Mouse (Mus musculus) embryonic facial prominence, embryonic 11.5 days (tissue): Measurements from ENCODE around the gene Gm5129. TPM values are rescaled to one million over a fixed set of nuclear protein-coding genes. Genes with fewer than 3 reads are reported as not detected.
A peak's percentile ranks its signal among the peaks of the same experiment; 100 is the strongest.
"Not testable (repeated sequence)": the region's sequence is repeated elsewhere in the genome, so short reads cannot be mapped to it uniquely, and the experiment has no call there.

Experiments used
- ATAC-seq: fragments of 200-750 bp; cut with Nextera tagmentation; replicated peaks from 2 replicates; pipeline ENCODE4 v1.8.0; 2017; ENCODE audit warnings: low read depth; ENCODE audit not compliant: insufficient number of reproducible peaks, low FRiP score, low TSS enrichment
- DNase-seq: peaks from one replicate; pipeline ENCODE4 v3.0.0-alpha.2; 2015; ENCODE audit warnings: low spot score
- H3K27ac ChIP-seq: fragments of 300-500 bp; sonication (generic); replicated peaks from 2 replicates; pipeline ENCODE4 v1.5.1; 2014; ENCODE audit warnings: mild to moderate bottlenecking, low read depth, low read length, control low read depth
- H3K27me3 ChIP-seq: fragments of 300-500 bp; sonication (generic); 2 replicates; pipeline ENCODE4 v1.6.1; 2014; ENCODE audit warnings: mild to moderate bottlenecking, low read length, moderate library complexity, mixed read lengths; ENCODE audit not compliant: control insufficient read depth, insufficient read depth
- H3K36me3 ChIP-seq: fragments of 300-500 bp; sonication (generic); replicated peaks from 2 replicates; pipeline ENCODE4 v1.6.1; 2014; ENCODE audit warnings: low read depth, mild to moderate bottlenecking, low read length, moderate library complexity, mixed read lengths; ENCODE audit not compliant: control insufficient read depth, insufficient read depth
- H3K4me1 ChIP-seq: fragments of 300-500 bp; sonication (generic); 2 replicates; pipeline ENCODE4 v1.6.1; 2014; ENCODE audit warnings: low read length, mixed read lengths; ENCODE audit not compliant: control insufficient read depth, insufficient read depth
- H3K4me2 ChIP-seq: fragments of 300-500 bp; sonication (generic); 2 replicates; pipeline ENCODE4 v1.6.1; 2014; ENCODE audit warnings: low read depth, mild to moderate bottlenecking, control low read depth, low read length, moderate library complexity
- H3K4me3 ChIP-seq: fragments of 300-500 bp; sonication (generic); 2 replicates; pipeline ENCODE4 v1.5.1; 2014; ENCODE audit warnings: low read depth, low read length, control low read depth
- H3K9ac ChIP-seq: fragments of 300-500 bp; sonication (generic); replicated peaks from 2 replicates; pipeline ENCODE4 v1.6.1; 2014; ENCODE audit warnings: mild to moderate bottlenecking, control low read depth, low read length
- H3K9me3 ChIP-seq: fragments of 300-500 bp; sonication (generic); replicated peaks from 2 replicates; pipeline ENCODE4 v1.6.1; 2016; ENCODE audit warnings: mild to moderate bottlenecking, low read length, inconsistent platforms, mixed read lengths; ENCODE audit not compliant: control insufficient read depth
- WGBS: fragments of 180-500 bp; shearing (Covaris S2); extraction: QIAGEN DNeasy Blood & Tissue Kit; methylation state at CpG from one replicate; pipeline ENCODE4 v1.1.7; 2014; 5-methylcytosine and 5-hydroxymethylcytosine counted together
- polyA plus RNA-seq: library from polyadenylated mRNA; unstranded; fragments of >200 nt; fragmentation: Nextera tagmentation; extraction: Ambion mirVana; gene quantifications from 2 replicates; pipeline ENCODE4 v1.2.1, GENCODE M21; 2014

The Gm5129 gene
- polyA plus RNA-seq = not detected in 2 replicates

DNA sequence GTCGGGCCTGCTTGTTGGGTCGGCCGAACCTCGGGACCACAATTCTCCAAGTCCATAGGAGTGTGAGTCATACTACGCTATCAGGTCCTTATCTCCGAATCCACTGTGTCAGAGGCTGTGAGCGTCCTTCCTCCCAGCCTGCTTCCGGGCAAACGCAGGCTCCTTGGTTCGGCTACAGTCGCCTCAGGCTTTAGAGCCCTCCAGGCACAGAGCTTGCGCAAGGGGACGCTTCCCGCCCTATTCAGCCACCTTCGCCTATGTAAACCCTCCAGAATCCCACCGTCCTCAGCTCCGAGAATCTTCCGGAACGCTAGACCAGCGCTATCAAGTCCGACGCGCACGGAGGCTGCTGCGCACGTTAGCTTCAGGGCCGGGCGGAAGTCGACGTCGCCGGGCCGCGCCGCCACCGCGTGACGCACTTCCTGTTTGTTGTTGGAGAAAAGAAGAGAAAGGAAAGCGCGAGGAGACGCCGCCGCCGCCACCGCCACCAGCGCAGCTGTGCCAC is at the start of gene Gm5129, which contains the start of gene Dnajb6:
Gene Gm5129 (minus strand): TSS at position 380 of the 505 bp plus-strand sequence.
Gene Dnajb6 (plus strand): TSS at position 132 of the 505 bp plus-strand sequence.
- Histone ChIP-seq H3K4me3 (peak within 1 kb of the TSS; percentile 97), H3K9ac (peak within 1 kb of the TSS; percentile 94), H3K27me3 (no peaks in the 10 kb centered on the region), H3K4me2 (peak within 1 kb of the TSS; percentile 69), H3K36me3 (no peaks in the 10 kb centered on the region), H3K9me3 (no peaks in the 10 kb centered on the region), H3K27ac (peak within 1 kb of the TSS; percentile 92), H3K4me1 (no peaks in the 10 kb centered on the region)
- under 1% methylated on average over 46 of the region's 46 CpGs for WGBS
- peak; percentile 93 for ATAC-seq
- DNase-seq = peak; percentile 95

DNA sequence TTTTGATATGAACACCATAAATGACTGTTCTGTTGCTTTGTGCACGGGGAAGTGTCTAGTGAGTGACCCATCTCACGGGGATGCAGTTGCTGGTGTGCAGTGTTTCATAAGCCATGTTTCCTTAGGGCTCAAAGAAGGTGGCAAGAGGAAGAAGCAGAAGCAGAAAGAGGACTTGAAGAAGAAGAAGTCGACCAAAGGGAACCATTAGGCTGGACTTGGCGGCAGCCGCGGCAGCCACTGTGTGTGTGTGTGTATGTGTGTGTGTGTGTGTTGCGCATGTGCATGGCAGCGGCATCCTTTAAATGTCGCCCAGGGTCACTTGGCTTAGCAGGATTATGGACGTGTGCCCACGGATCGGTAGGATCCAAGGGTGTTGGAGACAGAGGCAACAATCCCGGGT is 49.2 kb upstream of the Gm5129 start:
- not testable (repeated sequence) for H3K9ac ChIP-seq, H3K4me3 ChIP-seq, H3K27me3 ChIP-seq, DNase-seq, H3K27ac ChIP-seq, H3K36me3 ChIP-seq, H3K9me3 ChIP-seq, H3K4me1 ChIP-seq, H3K4me2 ChIP-seq, ATAC-seq
- WGBS = 97% methylated on average over 9 of the region's 13 CpGs

DNA sequence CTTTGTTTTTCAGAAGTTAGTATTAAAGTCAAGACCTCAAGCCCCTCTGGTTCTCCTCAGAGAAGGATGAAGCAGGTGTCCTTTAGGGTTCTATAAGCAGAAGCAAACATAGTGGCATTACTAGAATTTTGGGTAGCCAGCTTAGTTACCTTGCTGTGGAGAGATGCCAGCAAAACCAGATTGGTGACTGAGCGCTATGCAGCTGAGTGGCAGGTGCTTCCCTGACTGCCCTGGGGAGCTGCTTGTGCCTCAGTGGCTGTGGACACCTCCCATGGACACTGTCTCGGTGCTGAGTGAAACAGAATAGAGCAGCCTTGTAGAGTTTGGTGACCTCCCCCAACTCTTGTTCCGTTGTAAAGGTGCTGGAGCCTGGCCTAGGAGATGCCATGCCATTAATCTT is 46.5 kb upstream of the Gm5129 start:
- Histone ChIP-seq H3K4me3 (no peak overlapping the region), H3K4me2 (no peak overlapping the region), H3K9me3 (no peaks in the 10 kb centered on the region), H3K36me3 (no peaks in the 10 kb centered on the region), H3K27me3 (no peaks in the 10 kb centered on the region), H3K27ac (no peak overlapping the region), H3K9ac (no peak overlapping the region), H3K4me1 (no peaks in the 10 kb centered on the region)
- ATAC-seq = no peak
- no peak for DNase-seq
- WGBS = 93% methylated on average over 3 of the region's 3 CpGs

DNA sequence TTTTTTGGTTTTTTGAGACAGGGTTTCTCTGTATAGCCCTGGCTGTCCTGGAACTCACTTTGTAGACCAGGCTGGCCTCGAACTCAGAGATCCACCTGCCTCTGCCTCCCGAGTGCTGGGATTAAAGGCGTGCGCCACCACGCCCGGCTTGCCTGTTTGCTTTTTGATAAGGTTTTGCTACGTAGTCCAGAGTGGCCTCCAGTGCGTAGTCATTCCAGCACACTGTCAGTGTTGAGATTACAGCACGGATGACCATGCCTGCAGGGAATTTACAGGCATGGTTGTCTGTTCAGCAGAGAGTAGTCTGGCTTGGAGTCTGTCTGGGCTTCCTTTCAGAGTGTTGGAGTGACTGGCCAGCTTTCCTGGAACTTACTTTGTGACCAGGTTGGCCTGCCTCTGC is 44.0 kb upstream of the Gm5129 start:
- not testable (repeated sequence) for H3K9me3 ChIP-seq, H3K27ac ChIP-seq, H3K4me1 ChIP-seq, H3K27me3 ChIP-seq, DNase-seq, H3K4me2 ChIP-seq, H3K4me3 ChIP-seq, ATAC-seq, H3K9ac ChIP-seq, H3K36me3 ChIP-seq
- WGBS = 96% methylated on average over 8 of the region's 9 CpGs

DNA sequence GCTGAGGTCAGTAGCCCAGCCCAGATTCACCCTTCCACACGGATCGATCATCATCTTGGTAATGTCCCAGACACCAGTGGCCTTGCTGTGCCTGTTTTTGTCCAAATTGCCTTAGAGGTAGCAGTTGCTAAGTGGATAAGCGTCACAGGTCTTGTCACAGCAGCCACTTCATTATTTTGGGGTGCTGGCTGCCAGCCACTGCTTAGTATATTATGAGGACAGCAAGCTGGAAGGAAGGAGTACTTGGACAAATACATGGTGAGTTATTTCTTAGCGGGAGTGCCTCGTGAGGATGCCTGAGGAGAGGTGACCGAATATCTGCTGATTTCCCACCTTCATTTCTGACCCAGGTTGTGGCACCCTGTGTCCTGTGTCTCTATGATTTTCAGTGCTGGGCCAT is 42.3 kb upstream of the Gm5129 start:
- no peaks in the 10 kb centered on the region for H3K4me1 ChIP-seq
- no peaks in the 10 kb centered on the region for H3K27me3 ChIP-seq
- no peak overlapping the region for H3K9ac ChIP-seq
- H3K4me3 ChIP-seq = no peak overlapping the region
- 94% methylated on average over 6 of the region's 6 CpGs for WGBS
- H3K36me3 ChIP-seq = no peaks in the 10 kb centered on the region; the same call in 1 of the 2 replicates
- H3K27ac ChIP-seq = no peak overlapping the region
- ATAC-seq (no peak), DNase-seq (no peak)
- H3K4me2 ChIP-seq = no peak overlapping the region
- no peaks in the 10 kb centered on the region for H3K9me3 ChIP-seq

DNA sequence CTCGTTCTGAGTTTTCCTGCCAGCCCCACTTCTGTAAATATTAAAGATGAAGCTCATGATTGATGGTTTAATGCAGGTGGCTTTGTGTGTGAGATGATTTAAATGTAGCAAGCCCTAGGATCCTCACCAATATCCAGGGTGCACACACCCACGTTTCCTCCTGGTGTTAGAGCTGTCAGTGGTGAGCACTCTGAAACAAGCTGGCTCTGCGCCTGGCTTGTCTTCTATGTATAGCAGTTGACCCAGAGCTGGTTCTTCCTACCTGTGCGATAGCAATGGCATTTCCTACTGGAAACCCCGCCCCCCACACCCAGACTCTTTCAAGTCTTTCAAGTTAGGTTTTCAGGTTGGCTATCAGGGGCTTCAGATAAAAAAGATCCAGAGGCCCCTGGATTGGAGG is 39.7 kb upstream of the Gm5129 start:
- no peaks in the 10 kb centered on the region for H3K4me1 ChIP-seq
- no peaks in the 10 kb centered on the region for H3K27me3 ChIP-seq
- H3K9me3 ChIP-seq = no peaks in the 10 kb centered on the region
- no peak overlapping the region for H3K9ac ChIP-seq
- 89% methylated on average over 5 of the region's 5 CpGs for WGBS
- H3K4me2 ChIP-seq = no peak overlapping the region
- ATAC-seq = no peak
- no peak overlapping the region for H3K4me3 ChIP-seq
- no peak overlapping the region for H3K27ac ChIP-seq
- DNase-seq = no peak
- H3K36me3 ChIP-seq = no peaks in the 10 kb centered on the region; the same call in 1 of the 2 replicates

DNA sequence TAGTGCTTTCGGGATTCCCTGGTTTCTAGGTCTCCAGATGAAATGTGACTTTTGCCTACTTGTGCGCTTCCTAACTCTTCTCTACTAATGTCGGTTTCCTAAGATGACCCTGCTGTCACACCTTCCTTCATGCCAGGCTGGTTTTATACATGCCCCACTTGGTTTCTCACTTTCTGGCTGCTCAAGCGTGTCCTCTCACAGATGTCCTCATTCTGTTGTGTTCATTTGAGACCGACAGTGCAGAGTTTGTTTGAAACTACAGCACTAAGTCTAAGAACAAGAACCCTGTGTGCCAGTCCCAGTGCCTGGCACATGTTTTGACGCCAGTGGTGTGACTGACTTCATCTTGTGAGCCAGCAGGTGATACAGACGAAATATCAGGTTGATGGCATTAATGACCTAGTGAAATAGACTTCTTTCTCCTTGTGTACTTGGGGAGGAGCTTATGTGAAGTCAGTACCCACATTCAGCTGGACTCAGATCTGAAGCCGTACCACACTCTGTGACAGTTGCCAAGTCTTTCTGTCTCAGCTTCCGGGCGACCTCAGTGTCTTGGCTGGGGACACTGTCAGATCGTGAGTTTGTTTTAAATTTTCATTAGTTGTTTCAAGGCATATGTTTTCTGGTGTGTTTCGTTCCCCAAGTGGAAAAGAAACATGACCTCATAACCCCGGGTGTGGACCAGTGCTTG is 37.9 kb upstream of the Gm5129 start:
- no peak overlapping the region for H3K27ac ChIP-seq
- no peak overlapping the region for H3K4me2 ChIP-seq
- H3K36me3 ChIP-seq = no peaks in the 10 kb centered on the region; the same call in 1 of the 2 replicates
- DNase-seq (no peak), ATAC-seq (no peak)
- H3K4me1 ChIP-seq = no peaks in the 10 kb centered on the region
- no peak overlapping the region for H3K9ac ChIP-seq
- H3K4me3 ChIP-seq = no peak overlapping the region
- H3K27me3 ChIP-seq = no peaks in the 10 kb centered on the region
- H3K9me3 ChIP-seq = no peaks in the 10 kb centered on the region
- 86% methylated on average over 13 of the region's 13 CpGs for WGBS

DNA sequence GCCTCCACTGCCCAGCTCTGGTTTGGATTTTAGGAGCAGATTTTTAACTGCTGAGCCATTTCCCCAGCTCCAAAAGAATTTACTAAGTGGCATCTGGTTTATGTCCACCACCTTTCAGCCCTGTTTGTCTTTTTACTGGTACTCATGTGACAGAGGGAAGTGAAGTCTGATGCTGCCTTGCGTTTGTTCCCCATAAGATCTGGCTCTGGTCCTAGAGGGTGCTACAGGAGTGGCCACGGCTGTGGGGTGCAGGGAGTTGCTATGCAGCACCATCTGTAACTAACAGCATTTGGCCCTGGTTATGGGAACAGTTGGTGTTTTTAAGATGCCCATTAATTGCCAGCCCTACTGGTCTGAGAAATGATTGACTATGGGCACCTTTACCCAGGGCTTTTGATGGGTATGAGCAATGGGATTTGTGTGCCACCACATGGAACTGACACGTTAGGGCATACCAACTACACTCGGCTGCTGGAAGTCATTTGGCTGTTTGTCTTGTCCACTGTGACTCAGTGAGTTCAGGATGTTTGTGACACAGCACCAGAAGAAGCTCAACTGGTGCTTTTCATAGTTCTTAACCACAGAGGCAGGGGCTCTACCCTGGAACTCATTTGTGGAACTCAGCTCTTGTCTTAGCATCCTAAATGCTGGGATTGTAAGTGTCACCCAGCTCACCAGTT is 37.1 kb upstream of the Gm5129 start:
- Histone ChIP-seq H3K4me3 (no peak overlapping the region), H3K27ac (no peak overlapping the region), H3K9ac (no peak overlapping the region), H3K9me3 (no peaks in the 10 kb centered on the region), H3K4me1 (no peaks in the 10 kb centered on the region), H3K27me3 (no peaks in the 10 kb centered on the region), H3K4me2 (no peak overlapping the region), H3K36me3 (no peaks in the 10 kb centered on the region; the same call in 1 of the 2 replicates)
- ATAC-seq = no peak
- WGBS = 85% methylated on average over 4 of the region's 4 CpGs
- DNase-seq = peak; percentile 5
